Mouse (Mus musculus) kidney, adult 11 months (tissue): ENCODE results near the gene Scnn1g.

Source experiments
- DNase-seq: peaks from one replicate; pipeline ENCODE4 v3.0.0; 2022

The Scnn1g gene

DNA sequence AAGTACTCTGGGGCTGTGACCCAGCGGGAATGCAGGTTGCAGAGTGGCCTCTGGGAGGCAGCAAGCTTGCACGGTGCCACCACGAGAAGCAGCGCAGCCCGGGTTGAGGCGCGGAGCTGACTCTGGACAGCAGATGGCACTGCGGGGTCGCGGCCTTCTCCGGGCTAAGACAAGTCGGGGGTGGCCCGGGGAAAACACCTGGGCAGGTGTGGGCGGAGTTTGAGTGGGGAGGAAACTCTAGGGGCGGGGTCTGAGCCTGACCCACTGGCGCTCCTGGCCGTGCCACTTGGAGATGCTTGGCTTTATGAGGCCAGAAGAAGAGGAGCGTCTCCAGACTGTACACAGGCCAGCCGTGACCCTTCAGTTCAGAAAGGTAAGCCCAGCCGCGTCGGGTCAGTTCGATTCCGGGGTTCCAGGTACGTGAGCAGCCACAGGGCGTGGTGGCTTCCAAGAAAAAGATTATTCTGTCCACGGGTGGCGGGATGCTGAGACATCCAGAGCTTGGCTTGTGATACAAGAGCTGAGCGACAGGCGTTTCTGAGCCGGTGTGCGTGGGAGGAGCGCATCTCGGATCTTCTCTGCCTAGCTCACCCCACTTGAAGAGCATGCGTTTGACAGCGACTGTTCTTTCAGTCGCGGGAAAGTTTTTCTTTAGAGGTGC is at the start of gene Scnn1g:
Scnn1g (plus strand) TSS at position 309 of the 661 bp plus-strand sequence.
- peak; percentile 91 for DNase-seq

DNA sequence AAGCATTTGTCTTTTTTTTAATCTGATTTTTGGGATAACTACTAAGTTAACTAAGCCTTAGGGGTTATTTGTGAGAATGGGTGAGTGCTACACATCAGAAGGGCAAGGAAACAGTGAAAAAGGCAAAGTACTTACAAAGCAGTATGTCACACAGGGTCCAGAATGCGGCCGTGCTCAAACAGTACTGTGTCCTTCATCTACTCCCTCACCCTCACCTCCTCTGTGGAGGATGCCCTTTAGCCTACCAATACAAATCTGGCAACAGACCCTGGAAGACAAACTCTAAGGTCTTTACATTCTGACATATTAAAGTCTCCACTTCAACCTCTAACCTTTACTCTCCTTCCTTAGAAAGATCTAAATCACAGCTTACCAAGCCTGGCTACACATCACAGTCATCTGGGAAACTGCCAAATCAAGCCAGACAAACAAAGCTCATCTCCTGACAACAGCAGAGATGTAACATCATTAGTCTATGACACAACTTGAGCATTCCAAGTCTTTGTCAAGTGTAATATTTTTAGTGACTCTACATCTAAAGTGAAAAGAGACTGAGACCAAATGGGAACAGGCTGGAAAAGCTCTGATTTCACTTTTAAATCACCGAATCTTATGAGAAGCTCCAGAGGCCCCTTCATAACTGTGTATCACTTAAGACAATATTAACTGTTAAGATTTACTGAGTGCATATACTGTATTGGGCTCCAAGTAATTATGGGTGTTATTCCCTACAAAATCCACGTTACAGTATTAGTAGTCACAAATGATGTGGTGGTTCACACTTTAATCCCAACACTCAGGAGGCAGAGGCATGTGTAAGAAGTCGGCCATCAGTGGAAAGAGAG is 48.9 kb upstream of the Scnn1g start:
- DNase-seq: no peak

DNA sequence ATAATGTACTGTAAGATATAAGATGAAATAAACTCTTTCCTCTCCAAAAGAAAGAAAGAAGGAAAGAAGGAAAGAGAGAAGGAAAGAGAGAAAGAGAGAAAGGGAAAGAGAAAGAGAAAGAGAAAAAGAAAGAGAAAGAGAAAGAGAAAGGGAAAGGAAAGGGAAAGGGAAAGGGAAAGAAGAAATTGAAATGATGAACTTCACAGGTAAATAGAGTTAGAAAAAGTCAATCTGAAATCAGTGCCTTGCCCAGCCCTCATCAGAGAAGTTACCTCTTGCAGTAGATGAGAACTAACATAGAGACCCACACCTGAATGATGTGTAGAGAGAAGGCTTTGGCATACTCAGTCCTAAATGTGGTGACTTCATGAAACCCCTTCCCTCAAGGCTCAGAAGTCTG is 44.9 kb upstream of the Scnn1g start:
- no peak for DNase-seq

DNA sequence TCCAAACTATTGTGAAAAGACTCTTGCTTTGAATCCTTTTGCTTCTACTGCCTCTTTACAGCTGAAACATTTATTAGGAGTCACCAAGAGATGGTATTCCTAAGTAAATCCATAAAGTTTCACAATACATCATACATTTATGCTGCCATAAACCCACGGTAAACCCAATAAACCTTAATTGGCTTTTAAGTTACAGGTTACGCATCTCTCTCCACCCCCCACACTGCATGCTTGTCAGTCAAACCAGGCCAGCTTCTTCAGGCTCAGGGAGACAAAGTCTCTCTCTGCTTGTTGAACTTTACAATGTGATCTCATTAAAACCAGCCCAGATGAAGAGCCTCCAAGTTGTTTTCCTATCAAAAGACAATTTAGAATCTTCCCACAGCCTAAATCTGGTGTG is 42.5 kb upstream of the Scnn1g start:
- DNase-seq: no peak

DNA sequence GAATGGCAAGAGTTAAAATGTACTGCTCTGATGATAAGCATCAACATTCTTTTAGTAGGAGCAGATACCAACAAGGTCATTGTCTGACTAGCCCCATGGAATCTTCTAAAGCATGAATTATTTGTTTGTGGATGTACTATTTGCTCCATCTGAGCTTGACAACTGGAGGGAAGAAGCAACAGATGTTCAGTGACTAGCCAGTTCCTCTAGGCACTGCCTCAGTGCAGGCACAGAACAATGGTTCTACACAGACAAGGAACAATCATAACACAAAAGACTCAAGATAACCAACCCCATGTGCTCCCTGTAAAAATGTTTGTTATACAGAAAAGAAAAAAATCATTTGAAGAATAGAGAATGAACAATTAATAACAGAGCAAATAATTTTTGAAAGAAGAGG is 37.1 kb upstream of the Scnn1g start:
- no peak for DNase-seq

DNA sequence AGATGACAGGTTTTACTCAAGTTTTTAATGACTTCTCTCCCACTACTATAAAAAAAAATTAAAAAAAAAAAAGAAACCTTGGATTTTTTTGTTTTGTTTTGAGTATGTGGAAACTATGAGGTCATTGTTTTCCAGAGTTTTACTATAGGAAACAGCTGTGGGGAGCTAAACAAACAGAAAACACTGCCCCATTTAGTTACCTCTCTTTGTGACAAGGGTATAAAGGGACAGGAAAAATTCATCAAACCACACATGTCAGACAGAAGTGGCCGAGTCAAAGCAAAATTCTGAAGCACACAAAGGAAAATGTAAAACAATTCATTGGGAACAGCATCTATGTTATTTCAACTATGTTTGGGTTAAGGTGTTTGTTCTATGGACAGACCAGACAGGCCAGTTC is 36.7 kb upstream of the Scnn1g start:
- DNase-seq: no peak

DNA sequence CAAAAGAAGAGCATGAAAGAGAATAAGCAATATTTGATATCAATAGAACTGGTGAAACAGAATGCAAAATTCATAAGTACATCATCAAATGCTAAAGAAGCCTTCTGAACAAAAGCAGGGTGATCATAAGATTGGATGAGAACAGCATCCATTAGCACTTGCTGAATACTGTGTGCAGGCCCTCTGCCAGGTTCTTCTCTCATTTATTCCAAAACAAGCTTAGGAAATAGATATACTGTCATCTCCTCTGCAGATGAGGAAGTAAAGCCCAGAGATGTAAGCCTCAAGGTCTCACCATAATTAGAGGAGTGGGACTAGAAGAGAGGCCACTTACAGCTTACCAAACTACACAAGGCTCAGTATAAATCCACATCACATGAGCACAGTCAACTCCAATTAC is 35.1 kb upstream of the Scnn1g start:
- DNase-seq: no peak

DNA sequence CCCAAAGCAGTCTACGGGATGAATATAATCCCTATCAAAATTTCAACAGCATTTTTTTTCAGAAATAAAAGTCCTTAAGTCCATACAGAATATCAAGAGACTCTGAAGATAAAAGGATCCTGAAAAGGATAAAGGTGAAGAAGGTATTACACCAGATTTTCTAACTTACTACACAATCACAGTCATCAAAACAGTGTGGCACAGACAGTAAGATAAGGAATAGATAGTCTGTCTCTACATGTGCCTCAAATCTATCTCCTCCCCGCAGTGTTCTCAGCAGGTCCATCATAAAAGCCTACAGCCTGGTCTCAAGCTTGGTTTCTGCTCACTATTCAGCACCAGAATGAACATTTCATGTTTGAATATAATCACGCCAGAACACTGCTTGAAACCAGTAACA is 33.8 kb upstream of the Scnn1g start:
- DNase-seq: no peak

DNA sequence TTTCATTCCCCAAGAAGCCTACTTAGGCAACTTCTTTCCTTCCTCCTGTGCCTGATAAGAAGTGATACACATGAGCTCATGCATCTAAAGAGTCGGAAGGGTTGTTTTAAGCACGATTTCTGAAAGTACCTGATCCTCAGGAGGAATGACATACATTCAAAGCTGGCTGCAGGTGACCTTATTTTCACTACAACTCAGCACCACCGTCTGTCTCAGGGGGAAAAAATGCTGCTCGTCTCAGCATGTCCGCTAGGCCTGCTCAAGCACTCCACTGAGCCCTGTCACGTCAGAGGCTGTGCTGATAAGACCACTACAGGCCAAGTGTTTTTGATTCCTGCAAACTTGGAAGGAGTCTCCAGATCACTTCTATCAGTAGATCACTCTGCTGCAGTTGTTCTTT is 32.3 kb upstream of the Scnn1g start:
- no peak for DNase-seq

DNA sequence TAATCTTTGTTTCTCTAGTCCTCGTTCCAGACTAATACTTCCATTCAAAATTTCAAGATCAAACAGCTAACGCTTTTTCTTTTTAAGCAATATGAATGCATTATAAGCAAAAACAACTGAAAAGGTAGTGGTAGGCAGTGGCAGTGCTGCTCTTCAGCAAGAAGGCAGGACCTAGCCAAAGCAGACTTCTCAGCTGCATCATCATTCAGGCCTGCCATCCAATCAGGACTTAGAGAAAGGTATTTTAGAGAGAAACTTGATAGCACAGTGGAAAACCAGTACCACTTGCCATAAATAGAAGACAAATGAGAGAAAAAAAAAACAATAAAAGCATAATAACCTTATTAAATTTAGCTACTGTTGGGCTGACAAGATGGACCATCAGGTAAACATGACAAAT is 29.2 kb upstream of the Scnn1g start:
- no peak for DNase-seq

DNA sequence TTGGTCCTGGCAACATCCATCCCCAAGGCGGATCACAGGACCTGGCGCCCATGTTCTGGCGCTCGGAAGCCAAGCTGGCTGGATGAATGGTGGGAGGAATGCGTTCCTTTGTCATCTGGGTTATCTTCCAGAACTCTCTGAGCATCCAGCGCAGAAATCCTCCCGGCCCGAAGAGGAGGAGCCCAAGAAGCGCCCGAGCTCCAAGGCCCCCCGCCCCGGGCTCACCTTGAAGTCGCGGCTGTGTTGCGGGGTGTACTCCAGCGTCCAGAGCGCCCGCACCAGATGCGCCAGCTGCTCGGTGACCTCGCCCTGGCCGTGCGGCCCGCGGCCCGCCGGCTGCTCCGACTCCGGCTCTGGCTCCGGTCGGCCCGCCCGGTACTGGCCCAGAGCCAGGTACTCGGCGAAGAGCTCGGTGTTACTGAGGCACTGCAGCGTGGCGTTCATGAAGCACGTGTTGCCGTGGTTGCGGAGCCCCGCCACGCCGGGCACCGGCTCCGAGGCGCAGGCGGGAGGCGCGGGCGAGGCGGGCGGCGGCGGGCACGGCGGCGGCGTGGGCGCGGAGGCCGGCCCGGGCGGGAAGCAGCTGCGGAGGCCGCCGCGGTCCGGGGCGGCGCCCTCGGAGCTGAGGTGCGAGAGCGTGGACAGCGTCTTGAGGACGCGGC is 27.7 kb upstream of the Scnn1g start:
- DNase-seq: peak; percentile 49

DNA sequence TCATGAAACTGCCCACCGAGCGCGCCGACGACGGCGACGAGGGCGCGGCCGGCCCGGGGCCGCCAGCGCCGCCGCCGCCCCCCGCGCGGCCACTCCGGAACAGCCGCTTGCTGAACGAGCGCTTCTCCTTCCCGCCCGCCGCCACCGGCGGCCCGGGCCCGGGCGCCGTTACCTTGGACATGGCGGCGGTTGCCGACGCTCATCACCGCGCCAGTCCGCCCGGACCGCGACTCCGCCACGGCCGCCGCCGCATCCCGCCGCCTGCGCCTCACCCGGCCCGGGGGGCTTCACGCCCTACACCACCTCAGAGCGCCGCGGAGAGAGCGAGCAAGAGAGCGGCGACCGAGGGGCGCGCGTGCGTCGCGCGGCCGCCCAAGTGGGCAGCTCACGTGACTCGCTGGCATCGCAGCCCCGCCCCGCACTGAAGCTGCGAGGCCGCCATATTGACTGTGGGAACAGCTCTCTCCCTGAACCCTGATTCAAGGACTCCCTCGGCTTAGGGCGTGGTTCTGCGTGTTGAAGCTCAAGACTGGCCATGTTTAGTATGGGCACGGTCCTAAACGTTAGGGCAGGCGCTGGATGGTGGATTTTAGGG is 27.1 kb upstream of the Scnn1g start, which contains the start of gene Usp31:
Usp31 (minus strand) TSS at position 181 of the 595 bp plus-strand sequence.
- DNase-seq: peak; percentile 95

DNA sequence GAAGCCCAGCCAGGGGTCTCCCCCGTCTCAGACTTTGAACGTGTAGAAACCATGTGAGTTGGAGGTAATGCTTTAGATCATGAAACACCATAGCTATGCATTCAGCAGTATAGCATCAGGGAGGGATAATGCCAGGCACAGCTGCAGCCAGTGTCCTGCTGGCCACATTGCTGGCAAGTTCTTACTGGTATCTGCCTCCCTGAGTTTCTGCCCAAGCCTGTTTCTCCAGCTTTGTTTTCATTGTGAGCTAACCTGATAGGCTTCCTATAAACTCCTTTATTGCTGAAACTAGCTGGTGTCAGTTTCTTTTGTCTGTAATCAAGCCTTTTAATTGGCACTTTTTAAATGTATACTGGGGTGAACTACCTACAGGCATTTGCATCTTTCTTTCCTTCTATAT is 23.1 kb upstream of the Scnn1g start:
- DNase-seq: no peak

DNA sequence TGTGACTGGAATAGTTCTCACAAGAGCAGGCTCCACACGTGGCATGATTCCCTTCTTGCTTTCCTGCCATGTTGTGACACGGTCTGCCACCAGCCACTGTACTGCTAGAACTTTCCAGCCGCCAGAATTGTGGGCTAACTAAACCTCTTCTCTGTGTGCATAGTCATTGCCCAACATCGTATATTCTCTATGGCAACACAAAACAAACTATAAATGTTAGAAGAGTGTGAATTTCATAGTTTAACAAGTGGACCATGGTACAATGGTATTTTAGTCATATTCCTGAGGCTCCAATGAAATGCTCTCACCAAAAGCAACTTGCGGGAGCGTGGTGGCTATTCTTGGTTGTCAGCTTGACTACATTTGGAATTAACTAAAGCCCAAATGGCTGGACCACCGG is 17.2 kb upstream of the Scnn1g start:
- DNase-seq: no peak

DNA sequence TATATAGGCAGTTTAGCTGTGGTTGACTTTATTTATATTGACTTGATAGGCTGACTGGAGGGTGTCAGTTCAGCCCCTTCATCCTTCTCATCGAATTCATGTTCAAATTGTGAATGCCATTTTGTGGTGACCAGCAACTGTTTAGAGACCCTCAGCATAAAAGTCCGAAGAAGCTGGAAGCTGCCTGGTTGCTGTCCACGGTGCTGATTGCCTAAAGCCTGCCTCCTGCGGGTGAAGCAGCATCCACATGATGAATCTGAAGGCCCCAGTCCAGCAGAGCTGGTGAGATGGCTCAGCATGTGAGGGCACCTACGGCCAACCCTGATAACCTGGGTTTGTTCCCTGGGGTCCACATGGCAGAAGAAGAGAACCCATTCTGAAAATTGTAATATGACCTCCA is 4.1 kb upstream of the Scnn1g start:
- DNase-seq: no peak

DNA sequence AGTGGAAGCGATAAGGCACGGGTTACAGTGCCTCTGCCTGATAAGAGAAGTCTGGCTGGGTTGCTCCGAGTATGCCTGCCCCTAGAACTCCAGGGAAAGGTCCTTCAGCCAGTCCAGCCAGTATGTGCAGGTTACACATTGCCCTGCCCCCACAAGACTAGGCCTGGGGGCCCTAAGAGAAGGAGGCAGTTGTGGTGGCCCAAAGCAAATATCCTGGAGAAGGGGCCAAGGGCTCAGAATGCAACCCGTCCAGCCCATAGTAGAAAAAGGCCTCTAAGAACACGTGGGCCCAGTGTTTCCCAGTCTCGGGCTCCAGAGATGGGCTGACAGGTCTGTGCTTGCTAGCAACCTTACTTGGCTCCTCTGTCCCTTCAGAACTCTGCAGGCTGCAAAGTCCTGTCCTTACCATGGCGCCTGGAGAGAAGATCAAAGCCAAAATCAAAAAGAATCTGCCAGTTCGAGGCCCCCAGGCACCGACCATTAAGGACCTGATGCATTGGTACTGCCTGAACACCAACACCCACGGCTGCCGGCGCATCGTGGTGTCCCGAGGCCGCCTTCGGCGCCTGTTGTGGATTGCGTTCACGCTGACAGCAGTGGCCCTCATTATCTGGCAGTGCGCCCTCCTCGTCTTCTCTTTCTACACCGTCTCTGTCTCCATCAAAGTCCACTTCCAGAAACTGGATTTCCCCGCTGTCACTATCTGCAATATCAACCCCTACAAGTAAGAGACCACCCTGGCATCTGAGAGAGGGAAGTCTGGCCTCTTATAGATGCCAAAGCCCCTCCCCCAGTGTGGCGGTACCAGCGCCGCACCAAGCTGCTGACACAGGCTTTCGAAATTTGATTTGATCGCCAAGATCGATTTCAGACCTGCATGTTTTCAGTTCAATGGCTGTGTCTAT is 3.5 kb downstream of the Scnn1g start:
- DNase-seq: peak; percentile 13

DNA sequence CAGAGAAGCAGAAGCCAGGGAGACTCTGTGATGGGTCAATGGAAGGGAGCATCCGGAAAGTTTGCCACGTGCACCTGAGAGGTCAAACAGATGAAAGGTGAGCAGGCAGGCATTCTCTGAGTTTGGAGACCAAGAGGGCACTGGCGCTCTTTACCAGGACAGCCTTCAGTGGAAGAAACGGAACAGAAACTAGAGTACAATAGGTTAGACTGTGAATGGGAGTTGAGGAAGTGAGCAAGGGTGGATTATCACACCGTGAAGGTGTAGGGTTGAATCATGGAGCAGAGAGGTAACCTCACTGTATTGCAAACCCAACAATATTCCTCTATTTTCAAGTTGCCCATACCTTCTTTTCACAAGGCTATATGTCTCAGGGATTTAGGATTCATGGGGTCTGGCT is 16.0 kb downstream of the Scnn1g start:
- DNase-seq: no peak

DNA sequence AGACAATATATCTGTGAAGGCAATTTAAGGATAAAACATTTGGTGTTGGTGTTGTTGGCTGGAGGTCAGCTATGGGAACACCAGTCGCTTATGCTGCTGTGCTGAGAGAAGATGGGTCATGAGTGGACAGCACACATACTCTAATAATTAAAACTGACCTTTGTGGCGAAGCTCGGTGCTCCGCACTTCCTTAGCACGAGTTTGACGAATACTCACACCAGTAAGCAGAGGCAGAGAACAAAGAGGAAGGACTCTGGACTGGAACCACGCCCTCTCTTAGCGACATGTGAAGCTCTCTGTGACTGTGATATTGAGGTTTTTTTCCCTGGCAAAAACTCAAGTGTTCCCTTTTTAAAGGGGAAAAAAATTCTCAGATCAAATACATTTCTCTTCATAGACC is 20.5 kb downstream of the Scnn1g start:
- no peak for DNase-seq

DNA sequence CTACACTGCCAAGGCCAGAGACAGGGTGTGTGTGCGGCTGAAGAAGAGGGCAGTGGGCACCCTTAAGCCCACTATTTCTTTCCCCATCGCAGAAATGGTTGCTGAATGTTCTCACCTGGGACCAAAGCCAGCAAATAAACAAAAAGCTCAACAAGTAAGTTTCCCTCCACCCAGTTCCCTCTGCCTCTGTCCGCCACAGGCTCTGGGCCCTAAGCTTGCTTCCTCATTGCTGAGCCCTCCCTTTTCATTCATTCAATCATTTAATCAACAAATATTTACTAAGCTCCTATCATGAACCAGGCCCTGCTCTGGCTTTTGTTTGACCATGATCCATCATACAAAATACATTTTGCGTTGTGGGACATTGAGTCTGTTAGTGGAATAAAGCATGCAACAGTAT is 29.0 kb downstream of the Scnn1g start:
- no peak for DNase-seq

DNA sequence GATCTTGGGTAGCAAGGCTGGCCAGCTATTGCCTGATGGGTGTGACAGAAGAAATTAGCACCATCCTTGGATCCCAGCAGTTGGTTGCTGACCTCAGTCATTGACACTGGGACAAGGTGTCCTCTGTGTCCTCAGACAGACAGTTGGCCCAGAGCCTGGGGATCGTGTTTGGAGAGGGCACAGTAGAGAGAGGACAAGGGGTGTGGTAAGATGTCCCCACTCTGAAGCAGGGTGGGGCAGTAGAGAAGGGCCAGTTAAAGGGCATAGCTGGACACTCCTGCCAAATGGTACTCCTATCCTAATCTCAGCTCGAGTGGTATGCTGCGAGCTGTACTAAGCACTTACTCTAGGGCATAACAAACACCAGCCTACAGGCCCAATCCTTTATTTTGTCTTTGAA is 33.6 kb downstream of the Scnn1g start:
- no peak for DNase-seq

DNA sequence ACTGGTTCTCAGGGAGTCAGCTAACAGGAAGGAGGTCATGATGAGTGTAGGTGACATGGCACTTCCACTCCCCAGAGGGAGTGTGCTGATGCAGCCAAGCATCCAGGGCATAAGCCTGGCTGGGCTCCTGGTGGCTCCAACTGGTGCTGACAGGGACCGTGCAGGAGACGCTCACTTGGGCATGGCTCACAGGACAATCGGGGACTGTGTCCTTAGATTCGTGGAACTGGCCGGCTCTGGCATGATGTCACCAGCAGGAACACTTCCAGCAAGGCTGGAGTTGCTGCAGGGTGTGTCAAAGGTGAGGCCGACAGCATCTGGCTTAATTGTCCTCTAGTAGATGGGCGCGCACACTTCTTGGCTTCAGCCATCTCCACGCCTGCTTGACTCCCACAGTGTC is 34.7 kb downstream of the Scnn1g start:
- DNase-seq: no peak

DNA sequence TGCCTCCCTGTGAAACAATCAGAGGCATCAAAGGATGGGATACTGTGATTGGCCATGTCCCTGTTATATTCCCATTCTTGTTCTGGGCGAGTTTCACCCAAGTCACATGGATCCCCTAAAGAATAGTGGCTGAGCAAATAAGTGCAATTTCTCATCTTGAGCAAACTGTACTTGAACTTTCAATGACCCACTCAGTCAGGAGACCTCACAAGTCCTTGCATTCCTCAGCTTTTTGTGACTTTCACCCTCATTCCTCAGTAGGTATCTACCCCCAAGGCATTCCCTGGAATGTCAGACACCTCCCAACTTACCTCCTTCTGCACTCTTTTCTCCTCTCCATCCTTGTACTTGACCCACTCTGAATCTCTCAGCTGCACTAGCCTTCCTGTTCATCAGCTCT is 44.3 kb downstream of the Scnn1g start:
- DNase-seq: no peak

DNA sequence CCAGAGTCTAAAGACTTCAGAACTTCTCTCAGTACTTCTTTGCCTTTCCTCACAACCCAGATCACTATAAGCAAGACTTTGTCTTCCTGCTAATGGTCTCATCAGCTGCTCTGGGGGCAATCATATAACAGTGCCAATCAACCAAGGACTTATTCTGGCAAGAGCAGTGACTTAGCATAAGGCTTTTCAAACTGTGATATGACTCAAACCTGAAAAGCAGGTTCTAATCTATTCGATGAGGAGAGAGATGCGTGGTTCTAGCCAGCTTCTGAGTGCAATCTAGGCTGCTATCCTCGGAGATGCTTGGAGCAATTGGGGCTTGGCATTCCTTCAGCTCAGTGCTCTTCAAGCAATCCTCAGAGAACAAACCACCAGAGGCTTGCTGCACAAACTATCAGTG is 44.7 kb downstream of the Scnn1g start:
- no peak for DNase-seq
